Mouse (Mus musculus): Measurements from ENCODE around the gene Gm20854. TPM values are rescaled to one million over a fixed set of nuclear protein-coding genes. Genes with fewer than 3 reads are reported as not detected.
"Not testable (repeated sequence)": the region's sequence is repeated elsewhere in the genome, so short reads cannot be mapped to it uniquely, and the experiment has no call there.

Gene Gm20854
- total RNA-seq (2015; ENCODE audit: low replicate concordance) (not detected in 2 replicates), total RNA-seq (2017; ENCODE audit: low replicate concordance) (not detected in 2 replicates)

DNA sequence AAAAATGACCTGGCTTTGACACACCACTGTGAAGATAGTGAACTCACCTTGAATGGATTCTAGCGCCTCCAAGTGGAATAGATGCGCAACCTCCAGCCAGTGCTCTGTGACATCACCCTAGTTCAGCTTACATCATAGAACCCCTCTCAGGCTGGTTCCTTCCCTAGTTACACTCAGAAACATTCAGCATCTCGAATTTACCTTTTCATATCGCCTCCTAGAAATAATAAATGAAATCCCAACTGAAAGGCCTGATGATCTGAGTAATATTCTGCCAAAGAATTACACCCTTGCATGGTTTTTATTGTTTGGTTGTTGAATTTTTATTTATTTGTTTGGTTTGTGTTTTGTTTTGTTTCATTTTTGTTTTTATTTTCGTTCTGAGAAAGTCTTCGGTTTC is at the start of gene Gm20854:
Gm20854 (minus strand) TSS at position 101 of the 400 bp plus-strand sequence.
- not testable (repeated sequence) for ATAC-seq (replicated peaks; ENCODE audit: low FRiP score, poor library complexity, severe bottlenecking)

All from erythroblast, adult 5-6 weeks (primary cell).